Mouse (Mus musculus) heart, embryonic 15.5 days (tissue): ENCODE results near the gene Kctd6. TPM values are rescaled to one million over a fixed set of nuclear protein-coding genes. Genes with fewer than 3 reads are reported as not detected.
"Not testable (repeated sequence)": the region's sequence is repeated elsewhere in the genome, so short reads cannot be mapped to it uniquely, and the experiment has no call there.

ENCODE experiments used
- ATAC-seq: fragments of 200-750 bp; cut with Nextera tagmentation; replicated peaks from 2 replicates; pipeline ENCODE4 v1.8.0; 2017; ENCODE audit warnings: low read depth, moderate TSS enrichment; ENCODE audit not compliant: insufficient number of reproducible peaks, insufficient read depth, low FRiP score
- H3K27ac ChIP-seq: fragments of 300-500 bp; sonication (generic); 2 replicates; pipeline ENCODE4 v1.5.1; 2015; ENCODE audit warnings: mild to moderate bottlenecking, inconsistent platforms
- H3K27me3 ChIP-seq: fragments of 300-500 bp; sonication (generic); 2 replicates; pipeline ENCODE4 v1.6.1; 2015; ENCODE audit warnings: inconsistent platforms
- H3K36me3 ChIP-seq: fragments of 300-500 bp; sonication (generic); 2 replicates; pipeline ENCODE4 v1.6.1; 2015; ENCODE audit warnings: mild to moderate bottlenecking, inconsistent platforms
- H3K4me1 ChIP-seq: fragments of 300-500 bp; sonication (generic); replicated peaks from 2 replicates; pipeline ENCODE4 v1.6.1; 2015; ENCODE audit warnings: inconsistent platforms
- H3K4me2 ChIP-seq: fragments of 300-500 bp; sonication (generic); 2 replicates; pipeline ENCODE4 v1.6.1; 2015; ENCODE audit warnings: inconsistent platforms, mild to moderate bottlenecking, moderate library complexity
- H3K4me3 ChIP-seq: fragments of 300-500 bp; sonication (generic); 2 replicates; pipeline ENCODE4 v1.5.1; 2015; ENCODE audit warnings: mild to moderate bottlenecking, inconsistent platforms
- H3K9ac ChIP-seq: fragments of 300-500 bp; sonication (generic); 2 replicates; pipeline ENCODE4 v1.6.1; 2015; ENCODE audit warnings: mild to moderate bottlenecking, inconsistent platforms
- H3K9me3 ChIP-seq: fragments of 300-500 bp; sonication (generic); replicated peaks from 2 replicates; pipeline ENCODE4 v1.6.1; 2016; ENCODE audit warnings: inconsistent platforms
- WGBS: fragments of 180-500 bp; shearing (Covaris S2); methylation state at CpG from one replicate; pipeline ENCODE4 v1.1.7; 2015; ENCODE audit warnings: mixed read lengths; 5-methylcytosine and 5-hydroxymethylcytosine counted together
- polyA plus RNA-seq: library from polyadenylated mRNA; unstranded; fragments of >200 nt; fragmentation: Nextera tagmentation; extraction: Ambion mirVana; gene quantifications from 2 replicates; pipeline ENCODE4 v1.2.1, GENCODE M21; 2015

Gene Kctd6
- 12.5 and 12.6 TPM in 2 replicates for polyA plus RNA-seq

DNA sequence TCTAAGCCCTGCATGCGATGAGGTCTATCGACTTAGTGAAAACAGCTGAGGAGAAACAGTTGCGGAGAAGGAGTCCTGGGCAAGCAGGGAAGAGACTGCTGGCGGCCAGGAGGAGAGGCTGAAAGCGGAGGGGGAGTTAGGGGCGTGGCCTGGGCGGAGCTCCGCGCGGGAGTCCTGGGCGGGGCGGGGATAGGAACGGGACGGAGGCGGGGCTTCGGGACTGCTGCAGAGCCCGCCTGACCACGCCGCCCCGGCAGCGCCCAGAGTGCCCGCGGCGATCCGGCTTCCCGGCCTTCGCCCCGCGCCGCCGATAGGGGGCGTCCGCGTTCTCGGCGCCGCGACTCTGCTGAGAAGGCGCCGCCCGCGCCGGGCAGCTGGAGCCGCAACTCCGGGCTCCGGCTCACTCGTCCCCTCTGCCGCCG lies at the start of gene Kctd6:
TSS of gene Kctd6 (plus strand) at position 338 of the 422 bp plus-strand sequence.
- Histone ChIP-seq H3K4me1 (peaks cover 23% of the 10 kb centered on the region), H3K4me2 (peak within 1 kb of the TSS; percentile 75), H3K9ac (peak within 1 kb of the TSS; percentile 95), H3K4me3 (peak within 1 kb of the TSS; percentile 61), H3K9me3 (no peaks in the 10 kb centered on the region), H3K27me3 (no peaks in the 10 kb centered on the region), H3K36me3 (no peaks in the 10 kb centered on the region), H3K27ac (peak within 1 kb of the TSS; percentile 92)
- peak; percentile 98 for ATAC-seq
- WGBS, result under 1% methylated on average over 33 of the region's 49 CpGs

DNA sequence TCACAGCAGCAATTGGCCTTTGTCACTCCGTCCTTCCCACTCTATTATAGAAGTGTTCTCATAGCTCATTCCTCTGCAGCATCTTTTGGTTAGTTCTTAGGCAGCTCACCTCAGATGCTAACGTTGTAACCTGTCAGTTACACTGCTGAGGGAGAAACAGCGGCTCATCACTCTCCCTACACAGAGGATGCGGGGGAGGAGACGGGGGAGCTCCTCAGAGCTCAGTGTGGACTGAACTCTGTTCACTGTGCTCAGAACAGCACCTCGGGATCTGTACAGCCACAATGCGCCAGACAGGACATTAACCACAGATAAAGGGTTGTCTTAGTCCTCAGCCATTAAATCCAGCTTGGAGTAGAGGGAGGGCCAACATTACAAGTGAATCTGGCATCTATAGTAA lies 49.5 kb upstream of the Kctd6 start:
- no peak for ATAC-seq
- H3K9me3 ChIP-seq, result no peaks in the 10 kb centered on the region
- no peak overlapping the region for H3K4me2 ChIP-seq
- H3K27me3 ChIP-seq, result no peaks in the 10 kb centered on the region
- H3K4me3 ChIP-seq, result no peak overlapping the region
- no peaks in the 10 kb centered on the region for H3K4me1 ChIP-seq
- no peak overlapping the region for H3K27ac ChIP-seq
- peaks cover 87% of the 10 kb centered on the region for H3K36me3 ChIP-seq
- H3K9ac ChIP-seq, result no peak overlapping the region
- 70% methylated on average over 7 of the region's 7 CpGs for WGBS

DNA sequence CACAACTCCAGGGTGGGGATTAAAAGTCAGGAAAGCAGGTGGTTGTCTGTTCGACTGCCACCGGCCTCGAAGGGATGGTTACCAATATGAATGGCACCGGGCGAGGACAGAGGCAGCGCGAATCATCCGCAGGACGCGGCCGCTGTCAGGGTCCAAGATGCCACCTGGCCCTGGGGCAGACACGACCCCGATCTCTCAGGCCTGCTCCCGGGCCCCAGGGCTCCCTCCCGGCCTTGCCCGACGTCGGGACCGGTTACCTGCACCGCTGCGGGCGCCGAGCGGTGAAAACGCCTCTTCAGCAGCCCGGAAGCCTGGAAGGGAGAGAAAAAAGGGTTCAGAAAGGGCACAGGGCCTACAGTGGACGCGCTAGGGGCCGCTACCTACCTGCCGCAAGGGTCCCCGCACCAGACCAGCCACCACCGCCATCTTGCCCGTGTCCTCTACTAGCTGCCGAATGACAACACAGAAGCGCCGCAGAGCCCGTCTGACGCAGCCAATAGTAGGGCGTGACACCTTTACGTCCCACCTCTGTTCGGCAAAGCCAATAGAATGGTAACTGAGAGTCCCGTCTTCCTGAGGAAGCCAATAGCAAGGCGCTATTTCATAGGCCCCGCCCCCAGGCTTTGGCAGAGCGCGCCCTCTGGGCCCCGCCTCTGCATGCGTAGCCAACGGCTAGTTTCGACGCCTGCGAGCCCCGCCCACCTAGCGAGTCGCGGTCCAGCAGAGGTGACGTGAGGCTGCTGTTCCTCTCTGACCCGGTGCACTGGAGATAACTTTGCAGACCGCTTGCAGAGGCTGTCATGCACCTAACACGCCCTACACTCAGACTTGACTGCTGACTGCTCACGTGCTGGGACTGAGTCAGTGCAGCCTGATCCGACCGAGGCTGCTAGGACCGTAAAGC lies 41.2 kb upstream of the Kctd6 start, which contains the start of gene Pdhb:
TSS of gene Pdhb (minus strand) at position 519 of the 904 bp plus-strand sequence.
- Histone ChIP-seq H3K4me2 (peak within 1 kb of the TSS; percentile 71), H3K9ac (peak within 1 kb of the TSS; percentile 99), H3K9me3 (no peaks in the 10 kb centered on the region), H3K4me3 (peak within 1 kb of the TSS; percentile 100), H3K27ac (peak within 1 kb of the TSS; percentile 97), H3K4me1 (peaks cover 13% of the 10 kb centered on the region), H3K36me3 (peaks cover 32% of the 10 kb centered on the region), H3K27me3 (no peaks in the 10 kb centered on the region)
- WGBS, result under 1% methylated on average over 64 of the region's 64 CpGs
- ATAC-seq, result peak; percentile 98

DNA sequence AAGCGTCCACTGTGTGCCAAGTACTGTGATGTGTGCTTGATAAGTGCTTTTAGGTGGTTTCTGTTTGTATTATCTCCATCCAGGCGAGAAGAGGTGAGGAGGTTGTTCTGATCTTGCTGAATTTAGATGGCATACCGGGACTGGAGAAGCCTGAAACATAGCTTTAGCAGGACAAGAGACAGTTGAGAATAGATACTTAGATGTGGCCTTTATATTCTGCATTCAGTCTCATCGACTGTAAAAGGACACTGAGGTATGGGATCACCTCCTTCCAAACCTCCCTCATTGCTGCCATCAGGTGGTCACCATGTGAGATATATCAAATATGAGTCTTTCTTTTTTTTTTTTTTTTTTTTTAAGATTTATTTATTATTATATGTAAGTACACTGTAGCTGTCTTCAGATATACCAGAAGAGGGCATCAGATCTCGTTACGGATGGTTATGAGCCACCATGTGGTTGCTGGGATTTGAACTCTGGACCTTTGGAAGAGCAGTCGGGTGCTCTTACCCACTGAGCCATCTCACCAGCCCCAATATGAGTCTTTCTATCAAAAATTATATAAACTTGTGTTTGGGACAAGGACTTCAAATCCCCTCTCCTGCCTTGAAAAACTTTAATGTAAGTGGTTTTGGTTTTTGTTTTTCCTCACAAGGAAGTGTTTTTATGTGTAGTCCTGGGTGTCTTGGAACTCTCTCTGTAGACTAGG lies 40.2 kb upstream of the Kctd6 start:
- WGBS, result 20% methylated on average over 5 of the region's 7 CpGs
- Histone ChIP-seq H3K4me3 (peak overlapping the region; percentile 100), H3K4me1 (peaks cover 13% of the 10 kb centered on the region), H3K27ac (peak overlapping the region; percentile 89), H3K36me3 (peaks cover 22% of the 10 kb centered on the region), H3K9ac (peak overlapping the region; percentile 44), H3K4me2 (peak overlapping the region; percentile 71)
- H3K9me3 ChIP-seq, H3K27me3 ChIP-seq, ATAC-seq: not testable (repeated sequence)

DNA sequence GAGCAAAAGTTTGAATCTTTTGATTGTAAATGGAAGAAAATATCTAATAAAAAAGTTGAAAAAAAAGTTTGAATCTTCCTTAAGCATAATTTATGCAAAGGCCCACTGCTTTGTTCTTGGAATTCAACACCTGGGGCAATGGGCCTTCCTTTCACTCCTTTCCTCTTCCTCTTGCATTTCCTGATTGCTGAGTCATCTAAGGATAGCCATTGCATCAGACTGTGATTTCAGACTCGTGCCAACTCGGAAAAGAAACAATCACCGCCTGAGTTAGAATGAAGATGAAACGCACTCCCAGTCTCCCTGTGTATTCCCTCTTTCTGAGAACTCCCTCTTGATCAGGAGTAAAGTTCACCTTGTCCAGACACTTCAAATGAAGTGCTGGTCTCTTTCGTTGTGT lies 39.3 kb upstream of the Kctd6 start:
- H3K27ac ChIP-seq, result no peak overlapping the region
- H3K27me3 ChIP-seq, result no peaks in the 10 kb centered on the region
- WGBS, result 70% methylated on average over 5 of the region's 5 CpGs
- peaks cover 13% of the 10 kb centered on the region for H3K4me1 ChIP-seq
- H3K4me2 ChIP-seq, result no peak overlapping the region
- H3K9me3 ChIP-seq, result no peaks in the 10 kb centered on the region
- H3K9ac ChIP-seq, result no peak overlapping the region
- H3K4me3 ChIP-seq, result no peak overlapping the region
- H3K36me3 ChIP-seq, result peaks cover 13% of the 10 kb centered on the region
- ATAC-seq, result no peak

DNA sequence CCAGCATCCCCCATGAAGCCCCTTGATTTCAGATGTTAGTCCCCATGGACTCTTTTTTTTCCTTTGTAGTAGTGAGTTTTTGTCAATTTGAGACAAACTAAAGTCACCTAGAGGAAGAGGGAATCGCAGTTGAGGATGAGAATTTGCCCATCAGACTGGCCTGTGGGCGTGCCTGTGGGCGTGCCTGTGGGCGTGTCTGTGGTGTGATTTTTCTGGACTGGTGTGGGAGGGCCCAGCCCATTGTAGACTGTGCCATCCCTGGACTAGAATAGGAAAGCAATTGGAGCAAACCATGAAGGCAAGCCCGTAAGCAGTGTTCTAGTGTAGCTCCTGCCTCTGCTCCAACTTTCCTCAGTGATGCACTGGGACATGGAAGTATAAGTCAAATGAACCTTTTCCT lies 37.7 kb upstream of the Kctd6 start:
- H3K4me1 ChIP-seq, result peaks cover 9% of the 10 kb centered on the region
- ATAC-seq, result no peak
- H3K4me2 ChIP-seq, result no peak overlapping the region
- 63% methylated on average over 5 of the region's 5 CpGs for WGBS
- no peak overlapping the region for H3K4me3 ChIP-seq
- H3K9me3 ChIP-seq, result no peaks in the 10 kb centered on the region
- no peak overlapping the region for H3K9ac ChIP-seq
- H3K27ac ChIP-seq, result no peak overlapping the region
- H3K27me3 ChIP-seq, result no peaks in the 10 kb centered on the region
- no peaks in the 10 kb centered on the region for H3K36me3 ChIP-seq

DNA sequence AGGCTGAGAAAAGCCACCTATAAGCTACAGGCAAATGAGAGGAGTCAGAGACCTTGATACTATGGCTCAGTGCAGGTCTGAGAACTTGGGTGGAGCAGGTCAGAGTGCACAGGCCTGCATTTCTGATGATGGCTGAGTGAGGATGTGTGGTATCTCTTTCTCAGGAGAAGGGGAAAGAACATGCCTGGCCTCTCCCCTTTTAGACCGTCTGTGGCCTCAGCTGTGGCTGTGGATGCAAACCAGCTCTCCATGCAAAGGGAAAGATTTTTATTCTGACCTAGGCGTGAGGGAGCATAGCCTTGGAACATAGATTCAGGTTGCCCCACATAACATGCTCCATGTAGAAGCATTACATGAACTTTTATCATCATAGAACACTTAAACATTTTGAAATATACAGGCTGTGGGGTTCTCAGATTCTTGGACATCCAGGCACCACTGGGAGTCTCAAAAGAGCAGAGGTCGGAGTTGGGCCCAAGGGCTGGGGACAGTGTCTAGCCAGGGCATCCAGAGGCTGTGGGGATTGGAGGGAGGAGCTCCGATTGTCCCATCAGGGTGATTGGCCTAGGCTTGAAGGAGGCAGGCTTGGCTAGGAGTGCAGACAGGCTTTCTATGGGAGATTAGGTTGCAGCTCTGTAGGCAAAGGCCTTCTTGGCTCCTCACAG lies 33.4 kb upstream of the Kctd6 start:
- Histone ChIP-seq H3K9me3 (no peaks in the 10 kb centered on the region), H3K27ac (no peak overlapping the region), H3K27me3 (no peaks in the 10 kb centered on the region), H3K36me3 (no peaks in the 10 kb centered on the region), H3K9ac (no peak overlapping the region), H3K4me2 (no peak overlapping the region), H3K4me1 (no peaks in the 10 kb centered on the region), H3K4me3 (no peak overlapping the region)
- WGBS, result 67% methylated on average over 4 of the region's 4 CpGs
- ATAC-seq, result no peak

DNA sequence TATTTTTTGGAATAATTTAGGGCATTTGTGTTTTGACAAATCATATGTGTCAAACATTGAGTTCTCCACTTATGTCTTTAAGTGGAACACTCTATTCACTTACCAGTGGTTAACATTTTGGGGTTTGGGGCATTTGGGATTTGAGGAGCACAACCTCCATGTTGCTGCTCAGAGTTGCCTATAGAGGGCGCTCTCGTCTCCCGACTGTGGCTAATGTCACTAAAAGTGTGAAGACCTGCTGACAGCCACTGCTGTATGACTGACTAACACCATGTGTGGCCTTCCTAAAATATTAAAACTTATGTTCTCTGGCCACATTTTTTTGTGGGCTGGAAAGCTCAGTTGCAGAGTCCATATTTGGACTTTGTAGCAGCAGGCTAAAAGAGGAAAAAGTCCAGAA lies 30.6 kb upstream of the Kctd6 start:
- ATAC-seq, result no peak
- Histone ChIP-seq H3K9ac (no peak overlapping the region), H3K36me3 (no peaks in the 10 kb centered on the region), H3K27ac (no peak overlapping the region), H3K4me1 (no peaks in the 10 kb centered on the region), H3K9me3 (no peaks in the 10 kb centered on the region), H3K27me3 (no peaks in the 10 kb centered on the region), H3K4me2 (no peak overlapping the region), H3K4me3 (no peak overlapping the region)
- 58% methylated on average over 3 of the region's 3 CpGs for WGBS

DNA sequence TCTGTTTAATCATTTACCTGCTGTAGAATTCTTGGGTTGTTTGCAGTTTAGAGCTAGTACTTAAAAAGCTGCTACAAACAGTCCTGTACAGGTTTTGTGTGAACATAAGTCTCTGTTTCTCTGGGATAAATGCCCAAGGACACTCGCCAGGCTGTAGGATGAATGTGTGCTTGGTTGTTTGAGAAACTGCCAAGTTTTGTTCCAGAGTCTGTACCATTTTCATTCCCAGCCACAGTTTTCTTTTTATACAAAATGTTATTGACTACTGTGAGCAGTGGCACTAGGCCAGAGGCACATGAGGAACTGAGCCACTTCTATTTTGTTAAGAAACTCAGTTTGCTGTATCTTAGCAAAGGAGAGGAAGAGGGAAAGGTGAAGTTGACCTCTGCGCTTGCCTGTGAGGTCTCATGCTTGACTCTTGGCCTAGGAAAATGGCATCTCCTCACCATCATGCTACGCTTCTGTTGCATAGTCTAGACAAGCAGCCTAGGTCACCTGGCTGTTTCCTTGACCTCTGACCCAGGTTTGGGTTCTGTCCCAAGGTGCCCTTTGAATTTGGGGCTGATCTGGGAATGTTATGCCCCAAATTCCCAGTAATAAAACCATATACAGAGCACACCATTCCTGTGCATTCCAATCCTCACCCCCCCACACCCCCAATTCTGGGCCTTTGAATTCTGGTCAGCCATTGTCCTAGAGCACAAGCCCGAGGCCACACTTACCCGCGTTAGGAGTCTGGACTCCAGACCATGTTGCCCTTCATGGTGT lies 27.5 kb upstream of the Kctd6 start:
- Histone ChIP-seq H3K4me2 (no peak overlapping the region), H3K9me3 (no peaks in the 10 kb centered on the region), H3K4me3 (no peak overlapping the region), H3K27ac (no peak overlapping the region), H3K27me3 (no peaks in the 10 kb centered on the region), H3K4me1 (no peaks in the 10 kb centered on the region), H3K9ac (no peak overlapping the region), H3K36me3 (no peaks in the 10 kb centered on the region)
- 80% methylated on average over 6 of the region's 6 CpGs for WGBS
- no peak for ATAC-seq

DNA sequence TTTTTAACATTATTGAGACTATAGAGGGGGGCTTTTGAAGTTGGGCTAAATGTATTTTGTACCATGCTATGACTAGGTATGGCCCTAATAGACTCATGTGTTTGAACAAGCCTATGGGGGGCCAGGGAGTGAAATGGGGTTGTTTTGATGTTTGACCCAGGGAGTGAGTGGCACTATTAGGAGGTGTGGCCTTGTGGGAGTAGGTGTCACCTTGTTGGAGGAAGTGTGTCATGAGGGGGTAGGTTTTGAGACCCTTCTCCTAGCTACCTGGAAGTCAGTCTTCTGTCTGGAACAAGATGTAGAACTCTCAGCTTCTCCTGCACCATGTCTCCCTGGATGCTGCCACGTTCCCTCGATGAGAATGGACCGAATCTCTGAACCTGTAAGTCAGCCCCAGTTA lies 23.4 kb upstream of the Kctd6 start:
- Histone ChIP-seq H3K27ac (no peak overlapping the region), H3K36me3 (no peaks in the 10 kb centered on the region), H3K4me2 (no peak overlapping the region), H3K4me1 (no peaks in the 10 kb centered on the region), H3K27me3 (no peaks in the 10 kb centered on the region), H3K4me3 (no peak overlapping the region), H3K9me3 (no peaks in the 10 kb centered on the region), H3K9ac (no peak overlapping the region)
- ATAC-seq, result no peak
- 90% methylated on average over 3 of the region's 3 CpGs for WGBS
